Mouse (Mus musculus): ENCODE measurements around the gene Nrxn2. TPM values are rescaled to one million over a fixed set of nuclear protein-coding genes. Genes with fewer than 3 reads are reported as not detected.

Gene Nrxn2
- polyA plus RNA-seq, 1 experiment: 0.09 TPM

DNA sequence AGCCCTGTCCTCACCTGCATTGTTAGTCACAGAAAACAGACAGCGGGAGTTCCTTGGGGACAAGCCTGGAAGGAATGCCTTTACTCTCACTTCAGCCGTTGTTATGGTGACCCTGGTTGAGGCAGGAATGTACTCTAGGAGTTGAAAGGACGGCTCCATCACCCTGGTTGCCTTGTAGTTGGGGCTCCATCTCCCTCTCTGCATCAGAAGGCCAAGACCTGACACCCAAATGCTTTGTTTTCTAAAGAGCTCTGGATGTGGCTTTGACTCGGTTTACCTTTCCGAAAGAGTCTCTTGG, 115.5 kb downstream of the Nrxn2 start:
- no peak for TF ChIP-seq FOSL1 (IDR thresholded peaks at IDR 0.05; ENCODE audit: insufficient read depth, low read length, poor library complexity, severe bottlenecking)
- TF ChIP-seq MYOD1 (IDR thresholded peaks at IDR 0.05; ENCODE audit: control insufficient read depth, insufficient read length, low read depth): no peak
- no peak for TF ChIP-seq CTCF (IDR thresholded peaks at IDR 0.05; ENCODE audit: control insufficient read depth, insufficient read depth, insufficient read length)
- no peak for TF ChIP-seq MYOG (IDR thresholded peaks at IDR 0.05; ENCODE audit: control insufficient read depth, extremely low read depth, insufficient read length)
- TF ChIP-seq MAX (IDR thresholded peaks at IDR 0.05): no peak
- no peak for TF ChIP-seq USF1 (IDR thresholded peaks at IDR 0.05; ENCODE audit: low read depth)
- no peak for TF ChIP-seq CEBPB (IDR thresholded peaks at IDR 0.05; ENCODE audit: low read depth)
- Histone ChIP-seq H3K4me3 (ENCODE audit: insufficient read depth, poor library complexity, severe bottlenecking) (no peak overlapping the region), H3ac (ENCODE audit: control insufficient read depth, insufficient read length, low read depth) (no peak overlapping the region), H3K79me2 (ENCODE audit: control insufficient read depth, insufficient read depth) (no peaks in the 10 kb centered on the region), H3K79me3 (ENCODE audit: low read depth) (no peaks in the 10 kb centered on the region), H3K27me3 (ENCODE audit: control insufficient read depth, insufficient read depth, insufficient read length) (peaks cover 89% of the 10 kb centered on the region), H3K36me3 (ENCODE audit: control insufficient read depth, insufficient read depth) (no peaks in the 10 kb centered on the region)

DNA sequence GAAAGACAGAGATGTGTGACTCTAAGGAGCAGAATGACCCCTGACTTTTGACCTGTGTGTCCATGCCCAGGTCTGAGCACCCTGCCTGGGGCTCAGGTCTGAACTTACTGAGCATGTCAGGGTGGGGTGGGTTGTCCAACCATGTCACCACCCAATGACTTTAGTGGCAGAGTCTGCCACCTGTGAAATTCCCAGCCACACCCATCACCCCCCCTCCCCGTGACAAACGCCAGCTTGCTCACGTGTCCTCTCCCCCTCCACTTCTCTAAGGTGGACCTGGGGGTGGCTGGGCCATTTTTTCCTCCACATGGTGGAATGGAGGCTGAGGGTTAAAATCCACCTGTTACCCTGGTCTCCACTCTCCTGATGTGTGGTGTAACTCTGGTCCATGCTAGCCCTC, 117.7 kb downstream of the Nrxn2 start:
- H3K27me3 ChIP-seq (ENCODE audit: control insufficient read depth, insufficient read depth, insufficient read length): peaks cover 90% of the 10 kb centered on the region

DNA sequence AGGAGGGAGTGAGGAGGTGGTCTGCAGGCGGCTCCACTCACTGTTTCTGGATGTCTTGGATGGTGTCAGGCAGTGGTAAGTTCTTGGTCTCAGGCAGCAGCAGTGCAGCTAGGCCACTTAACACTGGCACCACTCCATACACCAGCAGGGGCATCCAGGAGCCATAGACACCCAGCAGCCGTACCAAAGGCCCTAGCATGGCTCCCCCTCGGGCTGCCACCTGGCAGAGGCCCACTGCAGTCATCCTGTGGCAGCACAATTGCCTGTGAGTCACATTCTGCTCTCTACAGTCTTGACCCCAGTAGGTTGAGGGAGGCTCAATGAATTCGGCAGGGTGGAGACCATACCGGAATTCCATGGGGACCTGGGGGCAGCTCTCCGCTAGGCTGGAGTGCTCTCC, 118.2 kb downstream of the Nrxn2 start:
- Histone ChIP-seq H3K79me3 (ENCODE audit: low read depth) (no peaks in the 10 kb centered on the region), H3ac (ENCODE audit: control insufficient read depth, insufficient read length, low read depth) (no peak overlapping the region), H3K27me3 (ENCODE audit: control insufficient read depth, insufficient read depth, insufficient read length) (peaks cover 90% of the 10 kb centered on the region), H3K36me3 (ENCODE audit: control insufficient read depth, insufficient read depth) (no peaks in the 10 kb centered on the region), H3K79me2 (ENCODE audit: control insufficient read depth, insufficient read depth) (no peaks in the 10 kb centered on the region), H3K4me3 (ENCODE audit: insufficient read depth, poor library complexity, severe bottlenecking) (no peak overlapping the region)
- TF ChIP-seq MAX (IDR thresholded peaks at IDR 0.05) (no peak), USF1 (IDR thresholded peaks at IDR 0.05; ENCODE audit: low read depth) (no peak), FOSL1 (IDR thresholded peaks at IDR 0.05; ENCODE audit: insufficient read depth, low read length, poor library complexity, severe bottlenecking) (no peak), CEBPB (IDR thresholded peaks at IDR 0.05; ENCODE audit: low read depth) (no peak), MYOD1 (IDR thresholded peaks at IDR 0.05; ENCODE audit: control insufficient read depth, insufficient read length, low read depth) (no peak), CTCF (IDR thresholded peaks at IDR 0.05; ENCODE audit: control insufficient read depth, insufficient read depth, insufficient read length) (no peak), MYOG (IDR thresholded peaks at IDR 0.05; ENCODE audit: control insufficient read depth, extremely low read depth, insufficient read length) (no peak)

More for the DNA sequence above, 117.7 kb downstream of the Nrxn2 start:
- H3ac ChIP-seq (ENCODE audit: control insufficient read depth, insufficient read length, low read depth): no peak overlapping the region
- H3K36me3 ChIP-seq (ENCODE audit: control insufficient read depth, insufficient read depth): no peaks in the 10 kb centered on the region
- H3K79me2 ChIP-seq (ENCODE audit: control insufficient read depth, insufficient read depth): no peaks in the 10 kb centered on the region
- TF ChIP-seq CEBPB (IDR thresholded peaks at IDR 0.05; ENCODE audit: low read depth) (no peak), FOSL1 (IDR thresholded peaks at IDR 0.05; ENCODE audit: insufficient read depth, low read length, poor library complexity, severe bottlenecking) (no peak), MYOG (IDR thresholded peaks at IDR 0.05; ENCODE audit: control insufficient read depth, extremely low read depth, insufficient read length) (no peak)
- no peaks in the 10 kb centered on the region for H3K79me3 ChIP-seq (ENCODE audit: low read depth)
- no peak overlapping the region for H3K4me3 ChIP-seq (ENCODE audit: insufficient read depth, poor library complexity, severe bottlenecking)

DNA sequence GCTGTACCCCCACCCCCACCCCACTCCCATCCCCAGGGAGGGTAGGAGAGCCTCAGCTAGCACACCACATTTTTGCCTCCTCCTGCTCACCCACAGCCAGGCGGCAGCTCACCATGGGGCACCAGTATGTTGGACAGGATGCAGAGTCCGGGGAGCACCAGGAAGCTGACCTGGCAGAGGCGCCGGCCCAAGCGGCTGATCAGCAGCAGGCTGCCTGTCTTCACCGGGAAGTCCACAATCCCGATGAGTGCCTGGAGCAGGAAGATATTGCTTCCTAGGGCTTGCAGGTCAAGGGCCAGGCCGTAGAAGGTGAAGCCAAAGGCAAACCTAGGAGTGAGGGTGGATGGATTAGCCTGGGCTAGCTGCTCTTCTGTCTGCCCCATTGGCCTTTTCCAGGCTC, 119.0 kb downstream of the Nrxn2 start:
- no peak overlapping the region for H3ac ChIP-seq (ENCODE audit: control insufficient read depth, insufficient read length, low read depth)
- peaks cover 83% of the 10 kb centered on the region for H3K27me3 ChIP-seq (ENCODE audit: control insufficient read depth, insufficient read depth, insufficient read length)
- H3K79me2 ChIP-seq (ENCODE audit: control insufficient read depth, insufficient read depth): no peaks in the 10 kb centered on the region
- H3K4me3 ChIP-seq (ENCODE audit: insufficient read depth, poor library complexity, severe bottlenecking): no peak overlapping the region
- no peaks in the 10 kb centered on the region for H3K79me3 ChIP-seq (ENCODE audit: low read depth)
- no peaks in the 10 kb centered on the region for H3K36me3 ChIP-seq (ENCODE audit: control insufficient read depth, insufficient read depth)
- no peak for TF ChIP-seq MYOG (IDR thresholded peaks at IDR 0.05; ENCODE audit: control insufficient read depth, extremely low read depth, insufficient read length)
- no peak for TF ChIP-seq FOSL1 (IDR thresholded peaks at IDR 0.05; ENCODE audit: insufficient read depth, low read length, poor library complexity, severe bottlenecking)

DNA sequence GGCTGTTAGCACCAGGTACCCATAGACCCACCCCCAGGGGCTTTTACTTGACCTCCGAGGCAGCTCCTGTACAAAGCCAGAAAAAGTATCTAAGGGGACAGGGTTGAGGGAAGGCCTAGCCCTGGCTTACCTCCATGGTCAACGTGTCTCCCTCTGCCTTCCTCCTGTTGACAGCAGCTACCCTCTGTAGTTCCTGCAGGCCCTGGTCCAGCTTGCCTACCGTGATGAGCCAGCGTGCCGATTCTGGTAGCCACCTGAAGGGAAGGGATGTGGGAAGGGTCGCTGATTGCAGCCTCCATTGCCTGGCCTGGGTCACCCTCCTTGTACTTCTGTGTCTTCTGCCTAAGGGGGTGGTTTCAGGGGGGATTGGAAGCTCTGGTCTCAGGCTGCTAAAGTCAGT, 120.0 kb downstream of the Nrxn2 start:
- H3ac ChIP-seq (ENCODE audit: control insufficient read depth, insufficient read length, low read depth): no peak overlapping the region
- H3K4me3 ChIP-seq (ENCODE audit: insufficient read depth, poor library complexity, severe bottlenecking): no peak overlapping the region
- H3K27me3 ChIP-seq (ENCODE audit: control insufficient read depth, insufficient read depth, insufficient read length): peaks cover 72% of the 10 kb centered on the region
- no peak for TF ChIP-seq USF1 (IDR thresholded peaks at IDR 0.05; ENCODE audit: low read depth)
- no peak for TF ChIP-seq CTCF (IDR thresholded peaks at IDR 0.05; ENCODE audit: control insufficient read depth, insufficient read depth, insufficient read length)
- TF ChIP-seq MAX (IDR thresholded peaks at IDR 0.05): no peak
- no peak for TF ChIP-seq MYOG (IDR thresholded peaks at IDR 0.05; ENCODE audit: control insufficient read depth, extremely low read depth, insufficient read length)
- no peak for TF ChIP-seq CEBPB (IDR thresholded peaks at IDR 0.05; ENCODE audit: low read depth)
- TF ChIP-seq MYOD1 (IDR thresholded peaks at IDR 0.05; ENCODE audit: control insufficient read depth, insufficient read length, low read depth): no peak
- no peak for TF ChIP-seq FOSL1 (IDR thresholded peaks at IDR 0.05; ENCODE audit: insufficient read depth, low read length, poor library complexity, severe bottlenecking)
- no peaks in the 10 kb centered on the region for H3K79me3 ChIP-seq (ENCODE audit: low read depth)
- H3K36me3 ChIP-seq (ENCODE audit: control insufficient read depth, insufficient read depth): no peaks in the 10 kb centered on the region
- no peaks in the 10 kb centered on the region for H3K79me2 ChIP-seq (ENCODE audit: control insufficient read depth, insufficient read depth)

DNA sequence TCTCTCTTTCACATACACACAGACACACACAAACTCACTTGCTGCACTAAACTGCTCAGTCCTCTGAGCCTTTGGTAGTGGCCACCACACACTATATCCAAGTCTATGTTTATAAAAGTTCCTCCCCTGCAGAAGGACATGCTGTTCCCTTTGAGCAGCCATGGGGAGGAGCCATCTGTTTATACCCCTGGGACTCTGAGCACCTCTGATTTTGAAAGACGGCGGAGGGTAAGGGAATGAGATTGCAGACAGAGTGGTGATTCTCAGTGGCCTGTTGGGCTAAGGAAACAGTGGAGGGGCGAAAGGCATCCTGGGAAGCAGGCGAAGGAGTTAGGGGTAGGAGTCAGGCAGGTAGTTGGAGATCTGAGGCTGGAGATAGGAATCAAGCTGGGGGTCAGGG, 121.1 kb downstream of the Nrxn2 start:
- TF ChIP-seq FOSL1 (IDR thresholded peaks at IDR 0.05; ENCODE audit: insufficient read depth, low read length, poor library complexity, severe bottlenecking) (no peak), MYOD1 (IDR thresholded peaks at IDR 0.05; ENCODE audit: control insufficient read depth, insufficient read length, low read depth) (no peak)
- H3K79me2 ChIP-seq (ENCODE audit: control insufficient read depth, insufficient read depth): no peaks in the 10 kb centered on the region
- H3ac ChIP-seq (ENCODE audit: control insufficient read depth, insufficient read length, low read depth): no peak overlapping the region
- H3K27me3 ChIP-seq (ENCODE audit: control insufficient read depth, insufficient read depth, insufficient read length): peaks cover 62% of the 10 kb centered on the region
- H3K36me3 ChIP-seq (ENCODE audit: control insufficient read depth, insufficient read depth): no peaks in the 10 kb centered on the region
- H3K79me3 ChIP-seq (ENCODE audit: low read depth): no peaks in the 10 kb centered on the region
- H3K4me3 ChIP-seq (ENCODE audit: insufficient read depth, poor library complexity, severe bottlenecking): no peak overlapping the region
